Mouse (Mus musculus) MEL (cell line): ENCODE results near the gene Tatdn3.
A peak's percentile ranks its signal among the peaks of the same experiment; 100 is the strongest.

Source experiments
- GATA1 ChIP-seq: IDR thresholded peaks from 2 replicates; pipeline ENCODE4 v1.6.1; 2011; ENCODE audit warnings: low read depth, low read length, improper control_type of control experiment
- POLR2A ChIP-seq, 2 experiments: IDR thresholded peaks; 2 replicates each; pipeline ENCODE4 v1.6.1; 2011 to 2012; ENCODE audit warnings: low read length in 2 of 2, mild to moderate bottlenecking in 2 of 2, control low read depth in 1 of 2, improper control_type of control experiment in 1 of 2, low read depth in 1 of 2, moderate library complexity in 1 of 2; ENCODE audit not compliant: control insufficient read depth in 1 of 2, insufficient read depth in 1 of 2, poor library complexity in 1 of 2
- ZKSCAN1 ChIP-seq: IDR thresholded peaks from 2 replicates; pipeline ENCODE4 v1.6.1; 2012; ENCODE audit warnings: low read depth, mild to moderate bottlenecking, inconsistent platforms, low read length, improper control_type of control experiment, moderate library complexity

DNA sequence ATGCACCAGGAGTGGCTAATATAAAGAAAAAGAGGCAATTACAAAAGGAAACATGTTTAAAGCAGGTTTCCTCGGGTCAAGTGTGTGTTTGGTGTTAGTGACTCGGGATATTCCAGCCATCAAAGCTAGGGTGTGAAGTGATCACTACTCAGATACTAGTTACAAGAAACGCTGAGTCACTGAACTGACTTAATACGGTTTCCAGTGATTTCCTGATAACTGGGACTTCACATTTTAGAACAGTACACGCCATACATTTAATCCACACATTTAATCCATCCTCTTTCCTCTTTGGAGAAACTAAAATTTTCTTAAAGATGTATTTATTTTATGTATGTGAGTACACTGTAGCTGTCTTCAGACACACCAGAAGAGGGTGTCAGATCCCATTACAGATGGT lies 25.2 kb upstream of the Tatdn3 start:
- TF ChIP-seq GATA1: peak; percentile 68
- no peak for TF ChIP-seq POLR2A (IDR thresholded peaks at IDR 0.05; ENCODE audit: control insufficient read depth in 1 of 2, insufficient read depth in 1 of 2, low read depth in 1 of 2, low read length in 2 of 2, poor library complexity in 1 of 2)
- TF ChIP-seq ZKSCAN1: no peak
